Mouse (Mus musculus) lung, adult 2 months (tissue): ENCODE measurements around the gene Ccnk. TPM values are rescaled to one million over a fixed set of nuclear protein-coding genes. Genes with fewer than 3 reads are reported as not detected.

Experiments
- DNase-seq: peaks from one replicate; pipeline ENCODE4 v3.0.0; 2022
- H3K4me1 ChIP-seq: fragments of 200-500 bp; 2 replicates; pipeline ENCODE4 v1.6.1; 2011; ENCODE audit warnings: low read length; ENCODE audit not compliant: control insufficient read depth, insufficient read depth
- H3K4me3 ChIP-seq: fragments of 200-500 bp; replicated peaks from 2 replicates; pipeline ENCODE3; 2011; ENCODE audit warnings: low read depth, mild to moderate bottlenecking, control low read depth, low read length; ENCODE audit errors: extremely low read depth
- CTCF ChIP-seq: fragments of 200-500 bp; IDR thresholded peaks from 2 replicates; pipeline ENCODE4 v1.5.1; 2011; ENCODE audit warnings: mild to moderate bottlenecking, low read length, control low read depth; ENCODE audit not compliant: insufficient read depth
- POLR2A ChIP-seq: fragments of 200-500 bp; IDR thresholded peaks from 2 replicates; pipeline ENCODE4 v1.6.1; 2011; ENCODE audit warnings: low read depth, mild to moderate bottlenecking, control low read depth, low read length, borderline replicate concordance; ENCODE audit errors: extremely low read depth
- WGBS: fragments of 180-500 bp; shearing (Covaris S2); methylation state at CpG from one replicate; pipeline ENCODE4 v1.1.7; 2018; 5-methylcytosine and 5-hydroxymethylcytosine counted together
- polyA plus RNA-seq: library from polyadenylated mRNA; depleted of rRNA; stranded (reverse); fragments of >200 nt; gene quantifications from 2 replicates; pipeline ENCODE4 v1.2.3, GENCODE M21; 2012

Gene Ccnk
- polyA plus RNA-seq, 1 experiment, result 15.8 TPM

GRCm38 (mm10) chr12:108181716-108182115 is 2.3 kb downstream of the Ccnk start:
- whole genome bisulfite sequencing, result 91% methylated on average over 6 of the region's 6 CpGs
- TF ChIP-seq CTCF (no peak), POLR2A (no peak)
- no peak for DNase-seq
- no peak overlapping the region for H3K4me3 ChIP-seq
- peaks cover 11% of the 10 kb centered on the region for H3K4me1 ChIP-seq

GRCm38 (mm10) chr12:108187541-108188091 is 8.2 kb downstream of the Ccnk start:
- Histone ChIP-seq H3K4me1 (no peaks in the 10 kb centered on the region), H3K4me3 (no peak overlapping the region)
- no peak for DNase-seq
- no peak for TF ChIP-seq CTCF
- no peak for TF ChIP-seq POLR2A
- WGBS, result 93% methylated on average over 6 of the region's 6 CpGs

- TF ChIP-seq POLR2A, result no peak
- H3K4me3 ChIP-seq, result no peak overlapping the region
- 85% methylated on average over 5 of the region's 5 CpGs for WGBS
- H3K4me1 ChIP-seq, result no peaks in the 10 kb centered on the region
- no peak for DNase-seq
Measured at GRCm38 (mm10) chr12:108193878-108194277, 14.5 kb downstream of the Ccnk start.

GRCm38 (mm10) chr12:108195761-108196160 is 16.4 kb downstream of the Ccnk start:
- no peaks in the 10 kb centered on the region for H3K4me1 ChIP-seq
- no peak for DNase-seq
- WGBS, result 95% methylated on average over 11 of the region's 11 CpGs

GRCm38 (mm10) chr12:108198447-108198846 is 19.1 kb downstream of the Ccnk start:
- 82% methylated on average over 4 of the region's 4 CpGs for WGBS
- no peak for DNase-seq
- Histone ChIP-seq H3K4me1 (no peaks in the 10 kb centered on the region), H3K4me3 (no peak overlapping the region)
- no peak for TF ChIP-seq CTCF
- no peak for TF ChIP-seq POLR2A

More at GRCm38 (mm10) chr12:108195761-108196160, 16.4 kb downstream of the Ccnk start:
- no peak overlapping the region for H3K4me3 ChIP-seq
- no peak for TF ChIP-seq POLR2A
- no peak for TF ChIP-seq CTCF

- TF ChIP-seq POLR2A (no peak), CTCF (no peak)
- DNase-seq, result no peak
- 94% methylated on average over 1 of the region's 1 CpGs for WGBS
- no peak overlapping the region for H3K4me3 ChIP-seq
- H3K4me1 ChIP-seq, result no peaks in the 10 kb centered on the region
Measured at GRCm38 (mm10) chr12:108200094-108200493, 20.7 kb downstream of the Ccnk start.

GRCm38 (mm10) chr12:108203895-108204294 is 24.5 kb downstream of the Ccnk start:
- no peak for TF ChIP-seq POLR2A
- no peak for TF ChIP-seq CTCF
- 69% methylated on average over 8 of the region's 8 CpGs for WGBS
- Histone ChIP-seq H3K4me3 (no peak overlapping the region), H3K4me1 (peaks cover 3% of the 10 kb centered on the region; the same call in 1 of the 2 replicates)
- DNase-seq, result no peak

GRCm38 (mm10) chr12:108204978-108205377 is 25.6 kb downstream of the Ccnk start:
- no peak for TF ChIP-seq CTCF
- no peak for TF ChIP-seq POLR2A
- Histone ChIP-seq H3K4me1 (peaks cover 3% of the 10 kb centered on the region; the same call in 1 of the 2 replicates), H3K4me3 (no peak overlapping the region)
- no peak for DNase-seq
- WGBS, result 76% methylated on average over 12 of the region's 12 CpGs

GRCm38 (mm10) chr12:108206641-108207040 is 27.3 kb downstream of the Ccnk start:
- 5% methylated on average over 5 of the region's 5 CpGs for WGBS
- DNase-seq, result peak; percentile 76
- Histone ChIP-seq H3K4me3 (no peak overlapping the region), H3K4me1 (peaks cover 3% of the 10 kb centered on the region)
- TF ChIP-seq POLR2A, result no peak
- TF ChIP-seq CTCF, result peak; percentile 78

- H3K4me1 ChIP-seq, result peaks cover 3% of the 10 kb centered on the region
- no peak overlapping the region for H3K4me3 ChIP-seq
- no peak for DNase-seq
- WGBS, result 94% methylated on average over 9 of the region's 9 CpGs
- TF ChIP-seq CTCF, result no peak
- TF ChIP-seq POLR2A, result no peak
Measured at GRCm38 (mm10) chr12:108208216-108208615, 28.8 kb downstream of the Ccnk start.
